ENCODE assay signal across 16 mouse cellular contexts in the genomic region with DNA sequence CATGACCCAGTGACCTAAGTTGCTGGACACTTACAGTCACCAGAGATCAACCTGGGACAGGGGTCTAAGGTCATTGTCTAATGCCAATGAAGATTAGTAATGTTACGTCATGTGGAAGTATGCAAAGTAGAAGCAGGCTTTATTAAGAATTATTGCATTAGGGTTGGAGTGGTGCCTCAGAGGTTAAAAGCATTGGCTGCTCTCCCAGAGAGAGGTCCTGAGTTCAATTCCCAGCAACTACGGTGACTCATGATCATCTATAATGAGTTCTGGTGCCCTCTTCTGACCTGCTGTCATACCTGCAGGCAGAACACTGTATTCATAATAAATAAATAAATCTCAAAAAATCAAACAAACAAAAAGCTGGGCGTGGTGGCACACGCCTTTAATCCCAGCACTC. TPM values are rescaled to one million over a fixed set of nuclear protein-coding genes. Genes with fewer than 3 reads are reported as not detected.
DNase-seq lines count a peak whose midpoint lies in the region; ATAC-seq and TF ChIP-seq lines count a peak whose summit lies in the region.
"Had no signal": no experiment of that assay in that cellular context is flagged by ENCODE, and none has a peak within 500 bp of the region (broad histone marks: within the 10 kb centered on the region; RNA-seq: fewer than 3 reads in every experiment).

No protein-coding gene starts in this region.

- CTCF ChIA-PET in Patski (lab: Charles Lee), result interaction anchor here (2.0 kb wide), 1 partner anchor 32 kb away, joined by 5 read pairs; no protein-coding TSS in a partner anchor

- H3K27ac ChIP-seq in hindbrain, postnatal 0 days, result no peak overlapping the region
- H3K27ac ChIP-seq in hindbrain, embryonic 11.5 days (ENCODE audit: low read depth, low read length), result no peak overlapping the region
- no peak overlapping the region for H3K27ac ChIP-seq in liver, adult 2 months (replicated peaks; ENCODE audit: insufficient read depth, low read depth, low read length)
- H3K27ac ChIP-seq in liver, embryonic 12.5 days, result no peak overlapping the region
- H3K27ac ChIP-seq: embryonic facial prominence, embryonic 10.5 days; forebrain, embryonic 13.5 days; hindbrain, embryonic 13.5 days had no signal

- no peak for TF ChIP-seq POLR2A in liver, adult 2 months (IDR thresholded peaks at IDR 0.05; ENCODE audit: extremely low read depth, insufficient read depth, low read length)

- no peaks in the 10 kb centered on the region for H3K27me3 ChIP-seq in hindbrain, postnatal 0 days (ENCODE audit: insufficient read depth, low read length)
- no peaks in the 10 kb centered on the region for H3K27me3 ChIP-seq in hindbrain, embryonic 11.5 days (ENCODE audit: control insufficient read depth, insufficient read depth, low read length)
- no peaks in the 10 kb centered on the region for H3K27me3 ChIP-seq in liver, adult 2 months (ENCODE audit: control insufficient read depth, insufficient read depth, low read length)
- H3K27me3 ChIP-seq in liver, embryonic 12.5 days (replicated peaks), result 0 out of 2 replicates have a peak, but pooled peaks cover 5% of the 10 kb centered on the region
- no peaks in the 10 kb centered on the region for H3K27me3 ChIP-seq in Patski
- H3K27me3 ChIP-seq: CH12.LX; forebrain, embryonic 13.5 days; heart, embryonic 12.5 days had no signal

- TF ChIP-seq CTCF in hindbrain, postnatal 0 days (IDR thresholded peaks at IDR 0.05; ENCODE audit: low read depth), result peak; percentile 2; the same call in 1 of the 2 replicates
- no peak for TF ChIP-seq CTCF in liver, adult 2 months (IDR thresholded peaks at IDR 0.05; ENCODE audit: low read depth, low read length)
- peak; percentile 43 for TF ChIP-seq CTCF in Patski (IDR thresholded peaks at IDR 0.05)

- no peak overlapping the region for H3K9ac ChIP-seq in hindbrain, postnatal 0 days (replicated peaks; ENCODE audit: low read length)
- no peak overlapping the region for H3K9ac ChIP-seq in hindbrain, embryonic 11.5 days (ENCODE audit: low read depth, low read length)
- H3K9ac ChIP-seq in liver, adult 2 months (ENCODE audit: low read depth, low read length), result no peak overlapping the region
- no peak overlapping the region for H3K9ac ChIP-seq in liver, embryonic 12.5 days
- H3K9ac ChIP-seq: forebrain, embryonic 13.5 days; heart, embryonic 12.5 days; hindbrain, embryonic 13.5 days had no signal

- DNase-seq in adrenal gland, postnatal 10 days, result peak; percentile 16
- no peak for DNase-seq in adrenal gland, adult 8-10 months
- no peak for DNase-seq in hindbrain, postnatal 0 days (ENCODE audit: low spot score)
- DNase-seq in hindbrain, embryonic 11.5 days (ENCODE audit: low spot score), result no peak
- DNase-seq in liver, adult 2 months (ENCODE audit: extremely low read depth, low read depth, low spot score), result peak; percentile 77
- no peak for DNase-seq in Patski (ENCODE audit: low read depth, low spot score)
- no peak for DNase-seq in right cerebral cortex, postnatal 36 days (ENCODE audit: low spot score in 2 of 2)
- DNase-seq: adrenal gland, postnatal 36 days; cerebellum, postnatal 10 days had no signal

- in situ Hi-C loops in Patski (cut with MboI; ENCODE audit: low pct_unique_long_range_greater_than_20kb), result loop anchor here (5.0 kb wide), 1 partner anchor 78 kb away; no protein-coding TSS in a partner anchor

- no peaks in the 10 kb centered on the region for H3K36me3 ChIP-seq in hindbrain, postnatal 0 days (ENCODE audit: insufficient read depth, low read length)
- no peaks in the 10 kb centered on the region for H3K36me3 ChIP-seq in hindbrain, embryonic 11.5 days (ENCODE audit: control insufficient read depth, insufficient read depth, low read length)
- no peaks in the 10 kb centered on the region for H3K36me3 ChIP-seq in liver, adult 2 months (ENCODE audit: control insufficient read depth, insufficient read depth, low read length)
- H3K36me3 ChIP-seq in liver, embryonic 12.5 days, result no peaks in the 10 kb centered on the region
- H3K36me3 ChIP-seq: embryonic facial prominence, embryonic 10.5 days; heart, embryonic 12.5 days; hindbrain, embryonic 13.5 days had no signal

- H3K79me2 ChIP-seq in liver, adult 2 months (ENCODE audit: control insufficient read depth, insufficient read depth, low read length), result no peaks in the 10 kb centered on the region

- no peak overlapping the region for H3K4me2 ChIP-seq in hindbrain, postnatal 0 days (ENCODE audit: low read depth, low read length)
- H3K4me2 ChIP-seq in hindbrain, embryonic 11.5 days (replicated peaks; ENCODE audit: low read depth, low read length), result no peak overlapping the region
- H3K4me2 ChIP-seq in liver, embryonic 12.5 days, result no peak overlapping the region
- H3K4me2 ChIP-seq: forebrain, embryonic 13.5 days; heart, embryonic 12.5 days; hindbrain, embryonic 13.5 days had no signal

- WGBS in hindbrain, postnatal 0 days, result 87% methylated on average over 4 of the region's 4 CpGs
- WGBS in hindbrain, embryonic 11.5 days, result 91% methylated on average over 4 of the region's 4 CpGs
- 55% methylated on average over 4 of the region's 4 CpGs for WGBS in liver, adult 2 months
- 77% methylated on average over 4 of the region's 4 CpGs for WGBS in liver, embryonic 12.5 days (ENCODE audit: insufficient replicate concordance)

- H3K4me3 ChIP-seq in hindbrain, postnatal 0 days (ENCODE audit: low read length), result no peak overlapping the region
- H3K4me3 ChIP-seq in hindbrain, embryonic 11.5 days (ENCODE audit: low read depth, low read length), result no peak overlapping the region
- H3K4me3 ChIP-seq in liver, adult 2 months (ENCODE audit: insufficient read depth, low read depth, low read length), result no peak overlapping the region
- no peak overlapping the region for H3K4me3 ChIP-seq in liver, embryonic 12.5 days
- H3K4me3 ChIP-seq: embryonic facial prominence, embryonic 10.5 days; forebrain, embryonic 13.5 days; heart, embryonic 12.5 days; hindbrain, embryonic 13.5 days had no signal

- no peak for ATAC-seq in hindbrain, postnatal 0 days
- no peak for ATAC-seq in hindbrain, embryonic 11.5 days (ENCODE audit: low FRiP score)
- ATAC-seq in liver, embryonic 12.5 days, result no peak
- no peak for ATAC-seq in Patski
- ATAC-seq: forebrain, embryonic 13.5 days; intestine, embryonic 16.5 days had no signal

- no peaks in the 10 kb centered on the region for H3K4me1 ChIP-seq in hindbrain, postnatal 0 days (ENCODE audit: insufficient read depth, low read length)
- no peaks in the 10 kb centered on the region for H3K4me1 ChIP-seq in hindbrain, embryonic 11.5 days (replicated peaks; ENCODE audit: control insufficient read depth, insufficient read depth, low read length)
- no peaks in the 10 kb centered on the region; the same call in 1 of the 2 replicates for H3K4me1 ChIP-seq in liver, adult 2 months (ENCODE audit: control insufficient read depth, insufficient read depth, low read length)
- peaks cover 6% of the 10 kb centered on the region for H3K4me1 ChIP-seq in liver, embryonic 12.5 days
- H3K4me1 ChIP-seq: heart, embryonic 12.5 days had no signal

- POLR2A ChIA-PET in Patski (lab: Charles Lee), result no interaction called here

- no peaks in the 10 kb centered on the region for H3K9me3 ChIP-seq in hindbrain, postnatal 0 days (ENCODE audit: low read length)
- H3K9me3 ChIP-seq in hindbrain, embryonic 11.5 days (ENCODE audit: control insufficient read depth, low read length), result no peaks in the 10 kb centered on the region
- H3K9me3 ChIP-seq in liver, embryonic 12.5 days (replicated peaks), result no peaks in the 10 kb centered on the region
- H3K9me3 ChIP-seq: embryonic facial prominence, embryonic 10.5 days; forebrain, embryonic 13.5 days; heart, embryonic 12.5 days; hindbrain, embryonic 13.5 days had no signal

RNA-seq across cellular contexts. Expression of a gene that starts 5.1 kb away (rescaled TPM):
- 10 to 100 TPM; 16.4 to 22.3 TPM for total RNA-seq in adrenal gland, postnatal 10 days (2021)
- total RNA-seq in adrenal gland, adult 8-10 months (2022), result 10 to 100 TPM; 24.2 to 32.8 (median 26.4) TPM
- 25.6 and 28.5 TPM in 2 replicates for total RNA-seq in hindbrain, postnatal 0 days (2014; rRNA removed)
- polyA plus RNA-seq in hindbrain, postnatal 0 days (2015; fragmentation: Nextera tagmentation; extraction: Ambion mirVana), result 35.1 and 36.9 TPM in 2 replicates
- 26.4 and 32.9 TPM in 2 replicates for polyA plus RNA-seq in hindbrain, embryonic 11.5 days (2014; fragmentation: Nextera tagmentation; extraction: Ambion mirVana)
- total RNA-seq in liver, adult 2 months (2014; rRNA removed), result 8.8 and 9.9 TPM in 2 replicates
- 4.5 and 5.1 TPM in 2 replicates for polyA plus RNA-seq in liver, adult 2 months (2012; rRNA removed)
- 40.2 and 41.7 TPM in 2 replicates for polyA plus RNA-seq in liver, embryonic 12.5 days (2016; fragmentation: Nextera tagmentation; extraction: Ambion mirVana)
- polyA plus RNA-seq in Patski (2021), result 18.6 TPM

RNA-seq across cellular contexts. Expression of a gene that starts 35.0 kb away (rescaled TPM):
- total RNA-seq in adrenal gland, postnatal 10 days (2021), result 100 to 1,000 TPM; 114 to 116 TPM
- 100 to 1,000 TPM; 123 to 151 (median 129) TPM for total RNA-seq in adrenal gland, adult 8-10 months (2022)
- total RNA-seq in hindbrain, postnatal 0 days (2014; rRNA removed), result 115 and 120 TPM in 2 replicates
- polyA plus RNA-seq in hindbrain, postnatal 0 days (2015; fragmentation: Nextera tagmentation; extraction: Ambion mirVana), result 79.7 and 81.2 TPM in 2 replicates
- polyA plus RNA-seq in hindbrain, embryonic 11.5 days (2014; fragmentation: Nextera tagmentation; extraction: Ambion mirVana), result 77.7 and 81.7 TPM in 2 replicates
- 71.5 and 81.2 TPM in 2 replicates for total RNA-seq in liver, adult 2 months (2014; rRNA removed)
- 92.7 and 105 TPM in 2 replicates for polyA plus RNA-seq in liver, adult 2 months (2012; rRNA removed)
- 113 and 114 TPM in 2 replicates for polyA plus RNA-seq in liver, embryonic 12.5 days (2016; fragmentation: Nextera tagmentation; extraction: Ambion mirVana)
- 144 TPM for polyA plus RNA-seq in Patski (2021)

RNA-seq across cellular contexts. Expression of a gene that starts 44.2 kb away (rescaled TPM):
- total RNA-seq in adrenal gland, postnatal 10 days (2021), result 10 to 100 TPM; 22.6 to 26.6 TPM
- 10 to 100 TPM; 25.4 to 34.9 (median 30.4) TPM for total RNA-seq in adrenal gland, adult 8-10 months (2022)
- total RNA-seq in hindbrain, postnatal 0 days (2014; rRNA removed), result 32.8 and 37.6 TPM in 2 replicates
- 68.6 and 69.2 TPM in 2 replicates for polyA plus RNA-seq in hindbrain, postnatal 0 days (2015; fragmentation: Nextera tagmentation; extraction: Ambion mirVana)
- 51.8 and 54.5 TPM in 2 replicates for polyA plus RNA-seq in hindbrain, embryonic 11.5 days (2014; fragmentation: Nextera tagmentation; extraction: Ambion mirVana)
- total RNA-seq in liver, adult 2 months (2014; rRNA removed), result 5.9 and 6.9 TPM in 2 replicates
- polyA plus RNA-seq in liver, adult 2 months (2012; rRNA removed), result 9.8 and 10.6 TPM in 2 replicates
- 23.5 and 24.2 TPM in 2 replicates for polyA plus RNA-seq in liver, embryonic 12.5 days (2016; fragmentation: Nextera tagmentation; extraction: Ambion mirVana)
- polyA plus RNA-seq in Patski (2021), result 24.6 TPM

RNA-seq across cellular contexts. Expression of a gene that starts 44.8 kb away (rescaled TPM):
- 10 to 100 TPM; 21.0 to 33.0 TPM for total RNA-seq in adrenal gland, postnatal 10 days (2021)
- 10 to 100 TPM; 34.8 to 55.8 (median 42.2) TPM for total RNA-seq in adrenal gland, adult 8-10 months (2022)
- 5.6 and 10.8 TPM in 2 replicates for total RNA-seq in hindbrain, postnatal 0 days (2014; rRNA removed)
- polyA plus RNA-seq in hindbrain, postnatal 0 days (2015; fragmentation: Nextera tagmentation; extraction: Ambion mirVana), result 11.2 and 11.3 TPM in 2 replicates
- 26.1 and 26.7 TPM in 2 replicates for polyA plus RNA-seq in hindbrain, embryonic 11.5 days (2014; fragmentation: Nextera tagmentation; extraction: Ambion mirVana)
- total RNA-seq in liver, adult 2 months (2014; rRNA removed), result 4.5 and 4.7 TPM in 2 replicates
- 8.3 and 16.3 TPM in 2 replicates for polyA plus RNA-seq in liver, adult 2 months (2012; rRNA removed)
- 23.0 and 24.8 TPM in 2 replicates for polyA plus RNA-seq in liver, embryonic 12.5 days (2016; fragmentation: Nextera tagmentation; extraction: Ambion mirVana)
- 104 TPM for polyA plus RNA-seq in Patski (2021)

Comparison
In these comparisons a context has a peak if more than half of its experiments do, and no peak if none do; other contexts are left out.
1. DNase-seq: peak in adrenal gland, postnatal 10 days (single experiment) and liver, adult 2 months (single experiment); none in adrenal gland, adult 8-10 months (single experiment), hindbrain, postnatal 0 days (single experiment), hindbrain, embryonic 11.5 days (single experiment), Patski (single experiment) and right cerebral cortex, postnatal 36 days (0 of 2).